Mouse (Mus musculus): ENCODE results near the gene Auts2.

GRCm38 (mm10) chr5:131750330-131750729 lies 792.8 kb downstream of the Auts2 start:
- TF ChIP-seq CHD2 (IDR thresholded peaks at IDR 0.05; ENCODE audit: low read length) (no peak), E2F4 (IDR thresholded peaks at IDR 0.05; ENCODE audit: insufficient replicate concordance, low read depth, low read length) (no peak), ZC3H11A (IDR thresholded peaks at IDR 0.05; ENCODE audit: low read depth, low read length) (no peak), TCF12 (IDR thresholded peaks at IDR 0.05; ENCODE audit: low read depth, low read length) (no peak)

All from CH12.LX (cell line).